Comparison of ENCODE assay signal across 30 mouse cellular contexts in genomic region chr2:71600999-71601398, GRCm38 (mm10). TPM values are rescaled to one million over a fixed set of nuclear protein-coding genes. Genes with fewer than 3 reads are reported as not detected.
DNase-seq lines count a peak whose midpoint lies in the region; ATAC-seq and TF ChIP-seq lines count a peak whose summit lies in the region.
"Had no signal": no experiment of that assay in that cellular context is flagged by ENCODE, and none has a peak within 500 bp of the region (broad histone marks: within the 10 kb centered on the region; RNA-seq: fewer than 3 reads in every experiment).

No protein-coding gene starts in this region.

- no peak for TF ChIP-seq CTCF in forebrain, postnatal 0 days (IDR thresholded peaks at IDR 0.05; ENCODE audit: low read depth)
- TF ChIP-seq CTCF in layer of hippocampus, adult 2 months (conservative IDR thresholded peaks at IDR 0.05): 0 out of 2 replicates have a peak, but pooled peaks have one; percentile 12

- no peak overlapping the region for H3K27ac ChIP-seq in forebrain, embryonic 14.5 days (ENCODE audit: low read depth, low read length)
- no peak overlapping the region for H3K27ac ChIP-seq in forebrain, postnatal 0 days (ENCODE audit: low read depth, low read length)
- H3K27ac ChIP-seq in layer of hippocampus, adult 2 months: peak overlapping the region; percentile 28; the same call in 1 of the 2 replicates
- H3K27ac ChIP-seq: embryonic facial prominence, embryonic 10.5 days; embryonic facial prominence, embryonic 13.5 days; gastrocnemius, adult 2 months; heart, embryonic 15.5 days; hindbrain, embryonic 15.5 days; intestine, embryonic 15.5 days had no signal

- no peaks in the 10 kb centered on the region for H3K9me3 ChIP-seq in forebrain, embryonic 14.5 days (replicated peaks; ENCODE audit: control insufficient read depth, low read length)
- H3K9me3 ChIP-seq in forebrain, postnatal 0 days (ENCODE audit: low read length): no peaks in the 10 kb centered on the region
- H3K9me3 ChIP-seq: embryonic facial prominence, embryonic 10.5 days; embryonic facial prominence, embryonic 13.5 days; G1E; heart, embryonic 15.5 days; hindbrain, embryonic 15.5 days; intestine, embryonic 15.5 days had no signal

- no peak overlapping the region for H3K4me3 ChIP-seq in forebrain, embryonic 14.5 days (ENCODE audit: low read depth, low read length)
- no peak overlapping the region for H3K4me3 ChIP-seq in forebrain, postnatal 0 days (ENCODE audit: low read depth, low read length)
- no peak overlapping the region for H3K4me3 ChIP-seq in layer of hippocampus, adult 2 months
- H3K4me3 ChIP-seq: embryonic facial prominence, embryonic 10.5 days; embryonic facial prominence, embryonic 13.5 days; erythroblast, embryonic 14.5 days; forebrain, embryonic 10.5 days; gastrocnemius, adult 2 months; heart, embryonic 12.5 days; heart, embryonic 15.5 days; hindbrain, embryonic 15.5 days; intestine, embryonic 15.5 days had no signal

- H3K4me2 ChIP-seq in forebrain, embryonic 14.5 days (ENCODE audit: low read length): no peak overlapping the region
- H3K4me2 ChIP-seq in forebrain, postnatal 0 days (ENCODE audit: low read depth): no peak overlapping the region
- H3K4me2 ChIP-seq: embryonic facial prominence, embryonic 13.5 days; heart, embryonic 12.5 days; heart, embryonic 15.5 days; hindbrain, embryonic 15.5 days; intestine, embryonic 15.5 days had no signal

- H3K4me1 ChIP-seq in forebrain, embryonic 14.5 days (ENCODE audit: control insufficient read depth, insufficient read depth, low read length): no peaks in the 10 kb centered on the region; the same call in 1 of the 2 replicates
- H3K4me1 ChIP-seq in forebrain, postnatal 0 days (ENCODE audit: insufficient read depth): no peaks in the 10 kb centered on the region
- H3K4me1 ChIP-seq: heart, embryonic 12.5 days; hindbrain, embryonic 15.5 days; intestine, embryonic 15.5 days had no signal

- 0 out of 2 replicates have a peak, but pooled peaks have one; percentile 38 for ATAC-seq in forebrain, embryonic 14.5 days
- ATAC-seq in forebrain, postnatal 0 days: no peak
- ATAC-seq: forebrain, embryonic 16.5 days; intestine, embryonic 15.5 days had no signal

- H3K9ac ChIP-seq in forebrain, embryonic 14.5 days (ENCODE audit: low read length): no peak overlapping the region
- H3K9ac ChIP-seq in forebrain, postnatal 0 days: no peak overlapping the region
- H3K9ac ChIP-seq: embryonic facial prominence, embryonic 13.5 days; heart, embryonic 12.5 days; heart, embryonic 15.5 days; hindbrain, embryonic 15.5 days; intestine, embryonic 15.5 days had no signal

- no peaks in the 10 kb centered on the region for H3K27me3 ChIP-seq in forebrain, embryonic 14.5 days (replicated peaks; ENCODE audit: control insufficient read depth, insufficient read depth, low read length)
- H3K27me3 ChIP-seq in forebrain, postnatal 0 days (ENCODE audit: insufficient read depth, low read length): no peaks in the 10 kb centered on the region
- H3K27me3 ChIP-seq: CH12.LX; embryonic facial prominence, embryonic 13.5 days; hindbrain, embryonic 15.5 days; intestine, embryonic 15.5 days had no signal

- no peaks in the 10 kb centered on the region for H3K36me3 ChIP-seq in forebrain, embryonic 14.5 days (ENCODE audit: control insufficient read depth, insufficient read depth, low read length)
- no peaks in the 10 kb centered on the region for H3K36me3 ChIP-seq in forebrain, postnatal 0 days (ENCODE audit: insufficient read depth)
- H3K36me3 ChIP-seq: embryonic facial prominence, embryonic 10.5 days; embryonic facial prominence, embryonic 13.5 days; forebrain, embryonic 10.5 days; G1E; heart, embryonic 12.5 days; heart, embryonic 15.5 days; hindbrain, embryonic 15.5 days; intestine, embryonic 15.5 days had no signal

- DNase-seq in forebrain, embryonic 14.5 days (ENCODE audit: low spot score): peak; percentile 63
- no peak for DNase-seq in forebrain, postnatal 0 days
- no peak for DNase-seq in layer of hippocampus, adult 2 months (ENCODE audit: low spot score in 2 of 2)
- DNase-seq in layer of hippocampus, adult 8-10 months (ENCODE audit: low spot score in 2 of 2): no peak
- peak; percentile 42 for DNase-seq in retina, postnatal 1 day
- DNase-seq in retina, embryonic 14.5 days (ENCODE audit: low spot score): no peak
- no peak for DNase-seq in kidney, postnatal 4 days
- DNase-seq: adrenal gland, postnatal 14 days; B cell, adult 2 months; cerebellum, adult 11-12 months; cerebellum, adult 8-10 months; cerebellum, postnatal 10 days; cerebellum, postnatal 36 days; embryo, embryonic 11 days; gastrocnemius, adult 2 months; gastrocnemius, postnatal 14 days; heart, adult 18-20 months; heart, postnatal 4 days had no signal

- 29% methylated on average over 1 of the region's 1 CpGs for WGBS in forebrain, embryonic 14.5 days
- WGBS in forebrain, postnatal 0 days: 47% methylated on average over 1 of the region's 1 CpGs

RNA-seq across cellular contexts. Expression of gene Dlx2, which starts 54.4 kb away (rescaled TPM):
- 44.8 and 51.2 TPM in 2 replicates for polyA plus RNA-seq in forebrain, embryonic 14.5 days (2014; fragmentation: Nextera tagmentation; extraction: Ambion mirVana)
- 19.3 and 28.1 TPM in 2 replicates for total RNA-seq in forebrain, postnatal 0 days (2014; rRNA removed)
- 40.0 and 43.1 TPM in 2 replicates for polyA plus RNA-seq in forebrain, postnatal 0 days (2015; fragmentation: Nextera tagmentation; extraction: Ambion mirVana)
- total RNA-seq in layer of hippocampus, adult 2 months (2021): 1 to 10 TPM; 4.5 to 4.8 TPM
- total RNA-seq in layer of hippocampus, adult 8-10 months (2022): 1 to 10 TPM; 3.6 to 4.9 (median 4.7) TPM
- total RNA-seq: CH12.LX; G1E; gastrocnemius, adult 2 months; heart, adult 18-20 months; heart, postnatal 10 days had no signal
- polyA plus RNA-seq: G1E had no signal

Comparison
In these comparisons a context has a peak if more than half of its experiments do, and no peak if none do; other contexts are left out.
1. DNase-seq: peak in forebrain, embryonic 14.5 days (single experiment) and retina, postnatal 1 day (single experiment); none in forebrain, postnatal 0 days (single experiment), layer of hippocampus, adult 2 months (0 of 2), layer of hippocampus, adult 8-10 months (0 of 2), retina, embryonic 14.5 days (single experiment) and kidney, postnatal 4 days (0 of 2).